Mouse (Mus musculus): ENCODE data around the gene Hoxb5. TPM values are rescaled to one million over a fixed set of nuclear protein-coding genes. Genes with fewer than 3 reads are reported as not detected.
A peak's percentile ranks its signal among the peaks of the same experiment; 100 is the strongest.

The Hoxb5 gene
- polyA plus RNA-seq, 1 experiment = not detected

DNA sequence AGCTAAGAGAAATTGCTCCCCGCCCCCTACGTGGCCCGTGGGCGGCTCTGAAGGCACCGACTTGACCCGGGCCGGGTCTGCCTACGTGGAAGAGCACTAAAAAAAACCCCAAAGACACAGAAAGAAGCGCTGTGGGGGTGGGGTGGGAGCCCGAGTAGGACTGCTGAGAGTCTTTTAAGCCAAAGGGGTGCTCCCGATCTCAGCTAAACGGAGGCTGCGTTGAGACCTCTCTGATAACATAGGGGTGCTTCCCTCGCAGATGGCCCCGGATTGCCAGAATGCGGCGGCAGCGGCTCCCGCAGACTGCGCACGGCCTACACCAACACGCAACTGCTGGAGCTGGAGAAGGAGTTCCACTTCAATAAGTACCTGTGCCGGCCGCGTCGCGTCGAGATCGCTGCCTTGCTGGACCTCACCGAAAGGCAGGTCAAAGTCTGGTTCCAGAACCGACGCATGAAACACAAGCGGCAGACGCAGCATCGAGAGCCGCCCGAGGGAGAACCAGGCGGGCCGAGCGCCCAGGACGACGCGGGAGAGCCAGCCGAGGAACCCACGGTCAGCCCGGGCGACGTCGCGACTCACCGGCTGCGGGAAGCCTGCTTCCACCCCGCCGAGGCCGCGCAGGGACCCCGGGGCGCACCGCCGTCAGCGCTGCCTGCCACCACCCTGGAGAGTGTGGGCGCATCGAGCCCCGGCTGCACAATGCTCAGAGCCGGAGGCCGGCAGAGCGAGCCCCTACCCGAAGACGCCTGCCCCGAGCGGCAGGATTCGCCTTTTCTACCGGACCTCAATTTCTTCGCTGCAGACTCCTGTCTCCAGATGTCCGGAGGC lies 49.8 kb downstream of the Hoxb5 start:
- no peak overlapping the region for H3K9ac ChIP-seq (ENCODE audit: low read depth, poor library complexity, severe bottlenecking)
- peaks cover 49% of the 10 kb centered on the region for H3K27me3 ChIP-seq (ENCODE audit: control insufficient read depth, insufficient read depth, low read length, poor library complexity, severe bottlenecking)
- TF ChIP-seq CTCF (IDR thresholded peaks at IDR 0.05; ENCODE audit: low read depth, low read length) = no peak
- no peak for TF ChIP-seq EP300 (IDR thresholded peaks at IDR 0.05; ENCODE audit: insufficient read depth, low read depth, low read length)
- TF ChIP-seq POLR2A (IDR thresholded peaks at IDR 0.05; ENCODE audit: insufficient read depth, low read length) = no peak
- H3K36me3 ChIP-seq (ENCODE audit: control insufficient read depth, insufficient read depth, low read length, poor library complexity, severe bottlenecking) = no peaks in the 10 kb centered on the region
- H3K4me1 ChIP-seq (ENCODE audit: control insufficient read depth, insufficient read depth, low read length) = peaks cover 2% of the 10 kb centered on the region
- H3K4me3 ChIP-seq (ENCODE audit: low read depth, low read length) = peak overlapping the region; percentile 29
- no peaks in the 10 kb centered on the region for H3K9me3 ChIP-seq (replicated peaks; ENCODE audit: control insufficient read depth, insufficient read depth, low read length, poor library complexity, severe bottlenecking)
- H3K27ac ChIP-seq (ENCODE audit: insufficient read depth, low read length) = no peak overlapping the region

DNA sequence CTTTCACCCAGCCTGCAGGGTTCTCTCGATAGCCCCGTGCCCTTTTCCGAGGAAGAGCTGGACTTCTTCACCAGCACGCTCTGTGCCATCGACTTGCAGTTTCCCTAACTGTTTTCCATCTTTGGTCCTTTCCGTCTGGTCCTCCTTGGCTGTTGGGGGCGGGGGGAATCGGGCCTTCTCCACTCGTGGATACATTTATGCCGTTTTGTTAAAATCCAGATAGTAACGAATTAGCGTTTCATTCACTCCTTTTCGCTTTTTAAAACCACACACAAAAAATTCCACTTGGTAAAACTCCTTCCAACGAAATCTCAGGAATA lies 50.3 kb downstream of the Hoxb5 start:
- no peak for TF ChIP-seq EP300 (IDR thresholded peaks at IDR 0.05; ENCODE audit: insufficient read depth, low read depth, low read length)
- no peak for TF ChIP-seq POLR2A (IDR thresholded peaks at IDR 0.05; ENCODE audit: insufficient read depth, low read length)
- TF ChIP-seq CTCF (IDR thresholded peaks at IDR 0.05; ENCODE audit: low read depth, low read length) = no peak
- Histone ChIP-seq H3K27me3 (ENCODE audit: control insufficient read depth, insufficient read depth, low read length, poor library complexity, severe bottlenecking) (peaks cover 50% of the 10 kb centered on the region), H3K4me3 (ENCODE audit: low read depth, low read length) (0 out of 2 replicates have a peak overlapping the region, but pooled peaks have one; percentile 29), H3K4me1 (ENCODE audit: control insufficient read depth, insufficient read depth, low read length) (peaks cover 2% of the 10 kb centered on the region), H3K36me3 (ENCODE audit: control insufficient read depth, insufficient read depth, low read length, poor library complexity, severe bottlenecking) (no peaks in the 10 kb centered on the region), H3K9me3 (replicated peaks; ENCODE audit: control insufficient read depth, insufficient read depth, low read length, poor library complexity, severe bottlenecking) (no peaks in the 10 kb centered on the region), H3K27ac (ENCODE audit: insufficient read depth, low read length) (no peak overlapping the region), H3K9ac (ENCODE audit: low read depth, poor library complexity, severe bottlenecking) (no peak overlapping the region)

DNA sequence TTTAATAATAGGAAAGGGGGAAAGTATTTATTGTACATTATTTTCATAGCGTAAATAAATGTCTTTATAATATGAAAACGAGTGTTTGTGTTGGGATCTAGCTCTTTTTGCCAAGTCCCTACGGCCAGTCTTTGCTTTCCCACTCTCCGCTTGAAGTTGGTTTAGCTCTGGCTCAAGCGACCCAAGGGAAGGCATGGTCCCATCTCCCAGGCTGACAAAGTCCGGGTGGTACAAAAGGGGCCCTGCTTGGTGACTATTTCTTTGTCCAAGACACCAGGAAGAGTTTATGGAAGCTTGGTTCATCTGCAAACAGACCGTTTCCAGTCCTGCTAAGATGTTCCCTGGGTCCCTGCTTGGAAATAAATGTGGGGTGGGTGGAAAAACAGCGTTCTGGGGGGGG lies 50.8 kb downstream of the Hoxb5 start:
- H3K27me3 ChIP-seq (ENCODE audit: control insufficient read depth, insufficient read depth, low read length, poor library complexity, severe bottlenecking) = peaks cover 48% of the 10 kb centered on the region
- TF ChIP-seq EP300 (IDR thresholded peaks at IDR 0.05; ENCODE audit: insufficient read depth, low read depth, low read length) (no peak), CTCF (IDR thresholded peaks at IDR 0.05; ENCODE audit: low read depth, low read length) (no peak), POLR2A (IDR thresholded peaks at IDR 0.05; ENCODE audit: insufficient read depth, low read length) (no peak)
- H3K27ac ChIP-seq (ENCODE audit: insufficient read depth, low read length) = no peak overlapping the region
- no peaks in the 10 kb centered on the region for H3K36me3 ChIP-seq (ENCODE audit: control insufficient read depth, insufficient read depth, low read length, poor library complexity, severe bottlenecking)
- peaks cover 2% of the 10 kb centered on the region for H3K4me1 ChIP-seq (ENCODE audit: control insufficient read depth, insufficient read depth, low read length)
- H3K9ac ChIP-seq (ENCODE audit: low read depth, poor library complexity, severe bottlenecking) = no peak overlapping the region
- no peak overlapping the region; the same call in 1 of the 2 replicates for H3K4me3 ChIP-seq (ENCODE audit: low read depth, low read length)
- no peaks in the 10 kb centered on the region for H3K9me3 ChIP-seq (replicated peaks; ENCODE audit: control insufficient read depth, insufficient read depth, low read length, poor library complexity, severe bottlenecking)

DNA sequence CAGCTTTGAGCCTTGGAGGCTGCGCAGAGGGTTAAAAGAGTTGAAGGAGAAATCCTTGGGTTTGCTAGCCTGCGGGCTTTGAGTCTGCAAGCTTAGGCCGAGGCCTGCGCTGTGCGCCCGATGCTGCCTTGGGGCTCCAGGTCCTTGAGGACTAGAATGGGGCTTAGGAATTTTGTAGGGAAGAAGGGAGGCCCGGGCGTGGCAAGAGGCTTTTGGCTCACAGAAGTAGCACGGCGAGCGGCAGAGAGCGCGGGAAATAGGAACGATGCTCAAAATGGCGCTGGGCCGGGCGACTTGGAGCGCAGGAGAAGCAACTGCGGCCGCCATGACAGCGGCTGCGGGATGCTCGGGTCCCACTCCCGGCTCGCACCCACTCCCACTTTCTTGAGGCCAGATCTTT lies 51.2 kb downstream of the Hoxb5 start:
- Histone ChIP-seq H3K27me3 (ENCODE audit: control insufficient read depth, insufficient read depth, low read length, poor library complexity, severe bottlenecking) (peaks cover 48% of the 10 kb centered on the region), H3K27ac (ENCODE audit: insufficient read depth, low read length) (no peak overlapping the region), H3K4me1 (ENCODE audit: control insufficient read depth, insufficient read depth, low read length) (peaks cover 2% of the 10 kb centered on the region), H3K4me3 (ENCODE audit: low read depth, low read length) (peak overlapping the region; percentile 36), H3K9ac (ENCODE audit: low read depth, poor library complexity, severe bottlenecking) (no peak overlapping the region; the same call in 1 of the 2 replicates), H3K36me3 (ENCODE audit: control insufficient read depth, insufficient read depth, low read length, poor library complexity, severe bottlenecking) (no peaks in the 10 kb centered on the region), H3K9me3 (replicated peaks; ENCODE audit: control insufficient read depth, insufficient read depth, low read length, poor library complexity, severe bottlenecking) (no peaks in the 10 kb centered on the region)
- TF ChIP-seq EP300 (IDR thresholded peaks at IDR 0.05; ENCODE audit: insufficient read depth, low read depth, low read length) = no peak
- no peak for TF ChIP-seq CTCF (IDR thresholded peaks at IDR 0.05; ENCODE audit: low read depth, low read length)
- no peak for TF ChIP-seq POLR2A (IDR thresholded peaks at IDR 0.05; ENCODE audit: insufficient read depth, low read length)

DNA sequence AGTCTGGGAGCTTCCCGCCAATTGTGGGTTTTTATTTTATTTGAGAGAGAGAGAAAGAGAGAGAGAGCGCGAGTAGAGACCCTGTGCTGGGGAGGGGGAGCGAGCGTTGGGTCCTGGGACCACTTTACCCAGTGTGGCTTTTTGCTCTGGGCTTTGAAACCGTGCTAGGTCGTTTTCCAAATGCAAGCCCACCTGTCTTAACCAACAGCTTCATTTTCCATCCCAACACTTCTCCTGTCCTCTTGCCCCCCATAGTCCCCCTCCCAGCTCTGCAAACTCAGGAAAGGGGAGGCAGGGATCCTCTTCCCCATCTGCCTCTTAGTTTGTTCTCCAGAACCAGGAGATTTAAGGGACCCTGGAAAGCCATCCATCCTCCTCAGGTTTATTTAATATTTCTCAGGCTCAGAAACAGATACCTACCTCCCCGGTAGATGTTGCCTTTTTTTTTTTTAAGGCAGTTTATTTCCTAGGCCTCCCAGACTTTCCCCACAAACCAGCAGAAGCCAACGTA lies 51.7 kb downstream of the Hoxb5 start:
- Histone ChIP-seq H3K27ac (ENCODE audit: insufficient read depth, low read length) (no peak overlapping the region), H3K36me3 (ENCODE audit: control insufficient read depth, insufficient read depth, low read length, poor library complexity, severe bottlenecking) (no peaks in the 10 kb centered on the region), H3K27me3 (ENCODE audit: control insufficient read depth, insufficient read depth, low read length, poor library complexity, severe bottlenecking) (peaks cover 48% of the 10 kb centered on the region), H3K9me3 (replicated peaks; ENCODE audit: control insufficient read depth, insufficient read depth, low read length, poor library complexity, severe bottlenecking) (no peaks in the 10 kb centered on the region), H3K4me3 (ENCODE audit: low read depth, low read length) (peak overlapping the region; percentile 36), H3K4me1 (ENCODE audit: control insufficient read depth, insufficient read depth, low read length) (peaks cover 2% of the 10 kb centered on the region), H3K9ac (ENCODE audit: low read depth, poor library complexity, severe bottlenecking) (no peak overlapping the region; the same call in 1 of the 2 replicates)
- no peak for TF ChIP-seq CTCF (IDR thresholded peaks at IDR 0.05; ENCODE audit: low read depth, low read length)
- no peak for TF ChIP-seq POLR2A (IDR thresholded peaks at IDR 0.05; ENCODE audit: insufficient read depth, low read length)
- TF ChIP-seq EP300 (IDR thresholded peaks at IDR 0.05; ENCODE audit: insufficient read depth, low read depth, low read length) = no peak

Other genes starting within 250 kb of the Hoxb5 start
- 85.7 and 86.6 TPM in 2 replicates for gene Ube2z, start 237.9 kb upstream of the Hoxb5 start, polyA plus RNA-seq (2011; ENCODE audit: insufficient read depth, insufficient read length, low read depth, missing spikeins)
- gene Atp5g1, start 227.7 kb upstream of the Hoxb5 start, polyA plus RNA-seq (2011; ENCODE audit: insufficient read depth, insufficient read length, low read depth, missing spikeins) = 184 and 191 TPM in 2 replicates
- gene Calcoco2, start 191.4 kb upstream of the Hoxb5 start, polyA plus RNA-seq (2011; ENCODE audit: insufficient read depth, insufficient read length, low read depth, missing spikeins) = 16.7 and 18.0 TPM in 2 replicates
- 6.9 and 7.9 TPM in 2 replicates for gene Ttll6, start 169.6 kb upstream of the Hoxb5 start, polyA plus RNA-seq (2011; ENCODE audit: insufficient read depth, insufficient read length, low read depth, missing spikeins)
- gene Hoxb13, start 109.0 kb upstream of the Hoxb5 start, polyA plus RNA-seq (2011; ENCODE audit: insufficient read depth, insufficient read length, low read depth, missing spikeins) = not detected in 2 replicates
- gene Hoxb9, start 31.9 kb upstream of the Hoxb5 start, polyA plus RNA-seq (2011; ENCODE audit: insufficient read depth, insufficient read length, low read depth, missing spikeins) = 1.5 and 1.6 TPM in 2 replicates
- 0.48 TPM in 1 of 2 replicates, not detected in the other for gene Hoxb8, start 21.4 kb upstream of the Hoxb5 start, polyA plus RNA-seq (2011; ENCODE audit: insufficient read depth, insufficient read length, low read depth, missing spikeins)
- gene Hoxb7, start 16.7 kb upstream of the Hoxb5 start, polyA plus RNA-seq (2011; ENCODE audit: insufficient read depth, insufficient read length, low read depth, missing spikeins) = not detected in 2 replicates
- not detected in 2 replicates for gene Hoxb6, start 10.9 kb upstream of the Hoxb5 start, polyA plus RNA-seq (2011; ENCODE audit: insufficient read depth, insufficient read length, low read depth, missing spikeins)
- 0.35 and 0.70 TPM in 2 replicates for gene Hoxb4, start 14.9 kb downstream of the Hoxb5 start, polyA plus RNA-seq (2011; ENCODE audit: insufficient read depth, insufficient read length, low read depth, missing spikeins)
- gene Hoxb3, start 20.0 kb downstream of the Hoxb5 start, polyA plus RNA-seq (2011; ENCODE audit: insufficient read depth, insufficient read length, low read depth, missing spikeins) = 0.67 TPM in 1 of 2 replicates, not detected in the other
- 0.49 and 0.70 TPM in 2 replicates for gene Hoxb2, start 47.2 kb downstream of the Hoxb5 start, polyA plus RNA-seq (2011; ENCODE audit: insufficient read depth, insufficient read length, low read depth, missing spikeins)
- not detected in 2 replicates for gene Hoxb1, start 62.4 kb downstream of the Hoxb5 start, polyA plus RNA-seq (2011; ENCODE audit: insufficient read depth, insufficient read length, low read depth, missing spikeins)
- gene Skap1, start 161.3 kb downstream of the Hoxb5 start, polyA plus RNA-seq (2011; ENCODE audit: insufficient read depth, insufficient read length, low read depth, missing spikeins) = 0.48 and 1.2 TPM in 2 replicates